Mouse (Mus musculus) cerebellum, adult 11 months (tissue): ENCODE results near the gene Doc2a.
"Not testable (repeated sequence)": the region's sequence is repeated elsewhere in the genome, so short reads cannot be mapped to it uniquely, and the experiment has no call there.

ENCODE experiments used
- DNase-seq: peaks from one replicate; pipeline ENCODE4 v3.0.0; 2022

Doc2a gene

DNA sequence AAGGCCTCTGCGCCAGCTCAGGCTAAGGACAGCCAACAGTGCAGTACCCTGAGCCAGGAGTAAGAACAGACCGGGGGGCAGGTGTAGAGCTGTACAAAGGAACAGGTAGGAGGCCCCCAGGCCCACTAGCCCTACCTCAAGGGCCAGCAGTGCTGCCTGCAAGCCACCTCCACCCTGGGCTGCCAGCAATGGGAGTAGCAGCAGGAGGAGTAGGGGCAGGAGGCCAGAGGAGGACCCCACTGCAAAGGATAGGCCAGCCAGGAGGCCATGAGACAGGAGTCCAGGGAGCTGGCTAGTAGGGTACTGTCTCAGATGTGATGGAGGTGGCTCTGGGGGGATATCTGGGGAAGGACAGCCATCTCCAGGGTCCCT is 23.3 kb downstream of the Doc2a start:
- no peak for DNase-seq

GRCm38 (mm10) chr7:126877239-126877638 is 30.0 kb downstream of the Doc2a start:
- no peak for DNase-seq

- no peak for DNase-seq
Measured at GRCm38 (mm10) chr7:126881040-126881439, 33.8 kb downstream of the Doc2a start.

DNA sequence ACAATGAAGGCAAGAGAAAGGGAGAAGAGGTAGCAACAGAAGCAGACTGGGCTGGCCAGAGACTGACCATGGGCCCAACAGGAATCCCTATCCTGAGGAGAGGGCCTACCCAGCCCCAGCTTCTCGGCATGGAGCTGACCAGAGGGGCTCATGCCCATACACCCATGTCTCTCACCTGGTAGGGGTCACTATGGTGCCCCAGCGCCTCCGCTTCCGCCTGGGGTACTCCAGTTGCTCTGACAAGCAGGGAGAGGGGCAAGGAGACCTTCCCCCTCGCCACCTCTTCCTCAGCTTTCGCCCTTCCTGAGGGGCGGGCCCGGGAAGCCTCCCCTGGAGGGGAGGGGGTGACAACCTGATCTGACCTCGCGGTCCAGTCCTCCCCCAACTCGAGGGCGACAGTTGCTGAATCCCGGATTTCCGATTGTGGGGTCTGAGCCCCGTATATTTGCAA is 36.5 kb downstream of the Doc2a start:
- no peak for DNase-seq

- DNase-seq = peak; percentile 99
Measured at GRCm38 (mm10) chr7:126884286-126885164, 37.3 kb downstream of the Doc2a start, which contains the start of gene Taok2. TSS of gene Taok2 (minus strand) at chr7:126884703.

DNA sequence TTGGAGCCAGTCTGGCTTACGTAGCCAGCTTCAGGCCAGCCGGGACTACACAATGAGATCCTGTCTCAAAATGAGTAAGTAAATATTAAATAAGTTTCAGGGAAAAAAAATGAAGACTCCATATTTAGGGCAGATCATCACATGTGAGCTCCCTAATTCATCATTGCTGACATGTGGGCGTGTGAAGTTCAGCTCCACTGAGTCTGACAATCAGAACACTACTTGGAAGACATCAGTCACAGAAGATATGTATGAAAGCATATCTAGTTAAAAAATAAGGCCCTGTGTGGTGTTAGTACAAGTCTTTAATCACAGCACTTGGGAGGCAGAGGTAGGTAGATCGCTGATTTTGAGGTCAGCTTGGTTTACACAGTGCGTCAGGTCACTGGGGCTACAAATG is 40.1 kb downstream of the Doc2a start:
- no peak for DNase-seq

- no peak for DNase-seq
Measured at GRCm38 (mm10) chr7:126888852-126889251, 41.6 kb downstream of the Doc2a start.

- no peak for DNase-seq
Measured at GRCm38 (mm10) chr7:126896912-126897311, 49.7 kb downstream of the Doc2a start.

DNA sequence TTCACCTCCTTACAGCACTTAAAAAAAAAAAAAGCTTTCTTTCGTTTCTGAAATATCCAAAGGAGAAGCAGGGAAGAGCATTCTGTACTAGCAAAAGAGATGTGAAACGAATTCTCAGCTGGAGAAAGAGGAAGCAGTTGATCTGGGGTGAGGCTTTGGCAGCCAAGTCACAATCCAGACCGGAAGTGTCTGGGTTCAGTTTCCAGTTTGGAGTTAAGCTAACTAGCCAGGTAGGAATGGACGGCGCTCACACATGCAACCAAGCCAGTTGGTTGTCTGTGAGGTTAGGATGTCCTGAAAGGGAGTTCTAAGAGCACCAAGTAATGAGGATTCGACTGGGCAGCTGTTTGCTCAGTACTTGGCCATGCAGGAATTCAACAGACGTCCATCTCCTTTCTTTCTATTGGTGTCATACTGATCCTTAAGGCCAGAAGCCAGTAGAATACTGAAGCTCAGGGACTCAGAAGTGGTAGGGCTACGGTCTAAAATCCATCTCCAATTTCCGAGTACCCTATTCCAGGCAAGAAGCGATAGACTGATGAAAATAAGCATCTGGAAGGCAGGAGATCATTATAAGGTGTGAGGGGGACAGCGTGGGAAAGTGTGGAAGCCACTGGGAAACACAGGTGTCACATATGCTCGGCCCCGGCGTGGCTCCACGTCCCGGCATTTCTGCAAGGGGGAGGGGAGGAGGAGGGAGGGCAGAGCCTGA is 50.3 kb downstream of the Doc2a start:
- DNase-seq = no peak

DNA sequence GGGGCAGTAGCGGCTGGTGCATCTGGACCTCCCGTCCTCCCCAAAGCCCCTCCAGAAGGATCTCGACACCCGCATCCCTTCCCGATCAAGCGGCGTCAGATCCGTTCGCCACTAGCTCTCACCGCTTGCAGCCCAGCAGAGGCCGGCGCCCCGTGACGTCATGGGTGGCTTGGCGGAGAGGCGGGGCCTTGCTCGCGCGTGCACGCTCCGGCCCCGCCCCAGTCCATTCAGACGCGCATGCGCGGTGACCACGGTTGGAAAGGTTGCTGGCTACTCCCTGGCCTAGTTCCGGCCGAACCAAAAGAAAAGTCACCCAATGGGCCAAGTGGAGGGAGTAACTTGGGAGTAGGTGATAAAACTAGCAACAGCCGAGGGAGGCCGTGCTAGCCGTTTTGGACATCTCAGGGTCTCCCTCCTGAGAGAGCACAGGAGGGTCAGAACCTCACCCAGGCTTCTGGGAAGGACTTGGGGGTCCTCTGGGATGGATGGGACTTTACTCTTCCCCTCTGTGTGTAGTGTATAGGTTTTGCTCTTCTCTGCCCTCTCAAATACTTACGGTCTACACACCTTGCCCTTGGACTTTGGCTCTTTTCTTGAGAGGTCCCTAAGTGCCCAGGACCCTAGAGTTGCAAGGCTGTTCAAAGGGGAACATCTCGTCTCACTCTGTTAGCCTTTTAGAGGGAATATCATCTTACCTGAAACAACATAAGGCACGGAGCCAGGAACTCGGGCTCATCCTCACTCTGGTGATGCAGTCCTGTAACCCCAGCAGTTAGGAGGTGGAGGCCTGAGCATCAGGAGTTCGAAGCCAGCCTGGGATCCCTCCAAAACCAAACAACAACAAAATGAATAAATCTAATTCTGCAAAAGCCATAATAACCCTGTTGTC is 51.1 kb downstream of the Doc2a start:
- peak; percentile 97 for DNase-seq

DNA sequence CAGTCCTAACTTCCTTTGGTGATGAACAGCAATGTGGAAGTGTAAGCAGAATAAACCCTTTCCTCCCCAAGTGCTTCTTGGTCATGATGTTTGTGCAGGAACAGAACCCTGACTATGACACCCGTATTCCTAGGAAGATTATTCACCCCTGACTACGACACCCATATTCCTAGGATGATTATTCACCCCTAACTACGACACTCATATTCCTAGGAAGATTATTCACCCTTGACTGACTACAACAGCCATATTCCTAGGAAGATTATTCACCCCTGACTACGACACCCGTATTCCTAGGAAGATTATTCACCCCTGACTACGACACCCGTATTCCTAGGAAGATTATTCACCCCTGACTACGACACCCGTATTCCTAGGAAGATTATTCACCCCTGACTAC is 52.6 kb downstream of the Doc2a start:
- DNase-seq = not testable (repeated sequence)
